Mouse (Mus musculus) heart, postnatal 0 days (tissue): ENCODE measurements around the gene Ifitm2. TPM values are rescaled to one million over a fixed set of nuclear protein-coding genes. Genes with fewer than 3 reads are reported as not detected.
A peak's percentile ranks its signal among the peaks of the same experiment; 100 is the strongest.

Experiments used
- ATAC-seq: fragments of 200-750 bp; cut with Nextera tagmentation; 2 replicates; pipeline ENCODE4 v1.8.0; 2017; ENCODE audit warnings: low read depth, moderate number of reproducible peaks, moderate library complexity; ENCODE audit not compliant: insufficient read depth
- DNase-seq: peaks from one replicate; pipeline ENCODE4 v3.0.0-alpha.2; 2016; ENCODE audit warnings: low spot score
- H3K27ac ChIP-seq: fragments of 300-500 bp; sonication (generic); 2 replicates; pipeline ENCODE4 v1.5.1; 2014; ENCODE audit warnings: low read depth, mild to moderate bottlenecking
- H3K27me3 ChIP-seq: fragments of 300-500 bp; sonication (generic); 2 replicates; pipeline ENCODE4 v1.6.1; 2014; ENCODE audit warnings: low read length, mixed read lengths; ENCODE audit not compliant: control insufficient read depth, insufficient read depth
- H3K36me3 ChIP-seq: fragments of 300-500 bp; sonication (generic); replicated peaks from 2 replicates; pipeline ENCODE4 v1.6.1; 2014; ENCODE audit warnings: low read length, mixed read lengths; ENCODE audit not compliant: control insufficient read depth, insufficient read depth
- H3K4me1 ChIP-seq: fragments of 300-500 bp; sonication (generic); 2 replicates; pipeline ENCODE4 v1.6.1; 2014; ENCODE audit warnings: antibody characterized with exemption; ENCODE audit not compliant: control insufficient read depth, insufficient read depth
- H3K4me2 ChIP-seq: fragments of 300-500 bp; sonication (generic); 2 replicates; pipeline ENCODE4 v1.6.1; 2014; ENCODE audit warnings: low read depth, mild to moderate bottlenecking, low read length, moderate library complexity
- H3K4me3 ChIP-seq: fragments of 300-500 bp; sonication (generic); 2 replicates; pipeline ENCODE4 v1.5.1; 2014; ENCODE audit warnings: low read depth, low read length
- H3K9ac ChIP-seq: fragments of 300-500 bp; sonication (generic); replicated peaks from 2 replicates; pipeline ENCODE4 v1.6.1; 2014; ENCODE audit warnings: low read depth, low read length, mixed read lengths
- H3K9me3 ChIP-seq: fragments of 300-500 bp; sonication (generic); replicated peaks from 2 replicates; pipeline ENCODE4 v1.6.1; 2016; ENCODE audit warnings: low read length; ENCODE audit not compliant: control insufficient read depth
- CTCF ChIP-seq: IDR thresholded peaks from 2 replicates; pipeline ENCODE4 v1.5.1; 2016; ENCODE audit warnings: antibody characterized with exemption, control low read depth, low read depth
- EP300 ChIP-seq: IDR thresholded peaks from 2 replicates; pipeline ENCODE4 v1.6.1; 2016; ENCODE audit warnings: antibody characterized with exemption, low read depth
- WGBS: fragments of 180-500 bp; shearing (Covaris S2); extraction: QIAGEN DNeasy Blood & Tissue Kit; methylation state at CpG from one replicate; pipeline ENCODE4 v1.1.7; 2014; 5-methylcytosine and 5-hydroxymethylcytosine counted together
- polyA plus RNA-seq: library from polyadenylated mRNA; unstranded; fragments of >200 nt; fragmentation: Nextera tagmentation; extraction: Ambion mirVana; gene quantifications from 2 replicates; pipeline ENCODE4 v1.2.1, GENCODE M21; 2015
- total RNA-seq: library from RNA; depleted of rRNA; stranded (reverse); fragments of >200 nt; gene quantifications from 2 replicates; pipeline ENCODE4 v1.2.3, GENCODE M21; 2014; ENCODE audit warnings: low replicate concordance

Gene Ifitm2
- total and polyA plus RNA-seq, 2 experiments from 2014 or later, result 172 to 516 TPM

DNA sequence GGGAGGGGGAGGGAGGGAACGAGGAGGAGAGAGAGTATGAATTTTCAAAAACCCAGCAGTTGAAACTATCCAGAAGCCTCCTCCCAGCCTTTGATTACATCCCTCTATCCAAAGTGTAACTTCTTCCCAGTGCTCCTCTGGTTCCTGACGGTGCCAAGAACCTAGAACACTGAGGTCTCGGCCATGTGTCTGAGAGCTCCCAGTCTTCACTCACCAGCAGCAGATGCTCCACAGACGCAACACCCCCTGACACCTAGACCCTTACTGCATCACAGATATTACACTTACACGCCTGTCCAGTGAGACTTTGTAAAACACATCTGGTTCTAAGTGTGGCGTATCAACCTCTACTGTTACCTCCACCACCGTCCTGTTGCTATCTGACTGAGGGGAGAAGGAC is 3.3 kb downstream of the Ifitm2 start:
- Histone ChIP-seq H3K9ac (no peak overlapping the region), H3K27ac (no peak overlapping the region), H3K4me3 (no peak overlapping the region), H3K27me3 (no peaks in the 10 kb centered on the region), H3K4me1 (peaks cover 41% of the 10 kb centered on the region), H3K9me3 (no peaks in the 10 kb centered on the region), H3K4me2 (no peak overlapping the region), H3K36me3 (peaks cover 17% of the 10 kb centered on the region; the same call in 1 of the 2 replicates)
- no peak for DNase-seq
- TF ChIP-seq EP300 (no peak), CTCF (no peak)
- no peak for ATAC-seq
- 66% methylated on average over 7 of the region's 7 CpGs for WGBS

DNA sequence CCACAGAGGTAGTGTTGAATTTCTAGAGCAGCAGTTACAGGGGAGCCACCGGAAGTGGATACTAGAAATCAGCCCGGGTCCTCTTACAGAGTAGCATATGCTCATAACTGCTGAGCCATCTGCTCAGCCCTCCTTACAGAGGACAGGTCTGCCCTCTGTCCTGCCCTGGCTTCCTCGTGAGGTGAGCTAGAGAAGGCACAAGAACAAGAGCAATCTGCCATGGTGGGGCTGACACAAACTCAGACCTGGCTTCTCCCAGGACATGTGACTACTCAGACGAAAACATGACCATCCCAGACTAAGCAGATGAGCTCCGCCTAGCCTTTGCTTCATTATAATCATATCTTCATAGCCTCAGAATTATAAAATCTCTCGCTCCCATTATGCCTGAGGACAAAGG is 4.0 kb downstream of the Ifitm2 start:
- Histone ChIP-seq H3K9ac (no peak overlapping the region), H3K9me3 (no peaks in the 10 kb centered on the region), H3K27me3 (no peaks in the 10 kb centered on the region), H3K4me2 (no peak overlapping the region), H3K4me3 (no peak overlapping the region), H3K4me1 (peaks cover 43% of the 10 kb centered on the region), H3K27ac (peak overlapping the region; percentile 60), H3K36me3 (peaks cover 17% of the 10 kb centered on the region; the same call in 1 of the 2 replicates)
- WGBS, result 66% methylated on average over 6 of the region's 6 CpGs
- no peak for ATAC-seq
- no peak for TF ChIP-seq CTCF
- no peak for TF ChIP-seq EP300
- no peak for DNase-seq

DNA sequence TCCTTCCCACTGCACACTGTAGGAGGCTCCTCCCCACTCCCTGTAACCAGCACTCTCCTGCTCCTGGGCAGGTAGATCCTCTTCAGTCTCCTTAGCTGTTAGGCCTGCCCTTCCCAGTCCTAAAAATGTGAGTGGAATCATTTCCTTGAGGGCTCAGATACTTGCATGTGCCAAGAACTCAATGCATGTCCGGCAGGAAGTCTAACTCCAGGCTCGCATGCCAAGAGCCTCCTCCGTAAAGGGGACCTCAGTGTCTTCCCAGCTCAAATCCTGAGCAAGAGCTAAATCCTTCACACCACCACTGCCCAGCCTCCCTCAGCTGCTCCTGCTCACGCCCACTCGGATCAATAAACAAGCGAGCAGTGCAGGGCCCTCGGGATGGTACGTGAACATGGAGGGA is 4.7 kb downstream of the Ifitm2 start:
- H3K27ac ChIP-seq, result peak overlapping the region; percentile 60
- 35% methylated on average over 8 of the region's 8 CpGs for WGBS
- H3K27me3 ChIP-seq, result no peaks in the 10 kb centered on the region
- H3K9ac ChIP-seq, result no peak overlapping the region
- DNase-seq (peak; percentile 31), ATAC-seq (no peak)
- no peak overlapping the region for H3K4me3 ChIP-seq
- H3K36me3 ChIP-seq, result peaks cover 19% of the 10 kb centered on the region; the same call in 1 of the 2 replicates
- TF ChIP-seq EP300 (0 out of 2 replicates have a peak, but pooled peaks have one; percentile 16), CTCF (no peak)
- peak overlapping the region; percentile 5; the same call in 1 of the 2 replicates for H3K4me2 ChIP-seq
- peaks cover 44% of the 10 kb centered on the region for H3K4me1 ChIP-seq
- no peaks in the 10 kb centered on the region for H3K9me3 ChIP-seq

DNA sequence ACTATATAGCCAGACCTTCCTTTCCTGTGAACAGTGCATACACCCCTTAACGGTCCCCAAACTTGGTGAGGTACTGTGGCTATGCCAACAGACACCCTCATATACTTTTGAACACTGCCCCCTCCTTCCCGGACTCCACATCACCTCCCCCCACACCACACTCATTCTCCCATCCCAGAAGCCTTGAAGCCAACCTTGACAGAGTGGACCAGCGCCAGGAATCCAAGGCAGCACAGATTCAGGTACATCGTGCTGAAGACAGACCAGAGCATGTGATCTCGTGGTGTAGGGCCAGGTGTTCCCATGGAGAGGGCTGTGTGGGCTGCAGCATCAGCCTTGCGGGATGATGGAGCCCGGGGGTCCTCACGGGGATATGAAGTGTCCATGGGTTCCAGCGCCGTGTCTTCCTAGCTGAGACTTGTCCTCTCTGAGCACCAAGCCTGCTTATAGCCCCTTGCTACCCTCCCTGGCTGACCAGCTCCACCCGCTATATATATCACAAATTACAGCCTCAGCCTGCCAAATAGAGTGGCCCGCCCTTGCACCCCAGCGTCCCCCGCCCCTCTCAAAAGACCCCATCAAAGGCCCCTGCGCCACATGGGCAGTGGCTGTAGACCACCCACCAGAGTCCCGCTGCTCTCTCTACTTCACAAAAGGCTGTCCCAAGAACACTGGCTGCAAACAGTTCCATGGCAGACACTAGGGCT is 5.8 kb downstream of the Ifitm2 start, which contains the start of gene Ifitm5:
TSS of gene Ifitm5 (minus strand) at position 468 of the 707 bp plus-strand sequence.
- H3K36me3 ChIP-seq, result peaks cover 28% of the 10 kb centered on the region; the same call in 1 of the 2 replicates
- TF ChIP-seq EP300, result no peak
- TF ChIP-seq CTCF, result no peak
- peak within 1 kb of the TSS; percentile 60 for H3K27ac ChIP-seq
- no peak within 1 kb of the TSS for H3K9ac ChIP-seq
- peaks cover 43% of the 10 kb centered on the region for H3K4me1 ChIP-seq
- no peaks in the 10 kb centered on the region for H3K27me3 ChIP-seq
- ATAC-seq, result no peak
- H3K4me3 ChIP-seq, result no peak within 1 kb of the TSS
- H3K9me3 ChIP-seq, result no peaks in the 10 kb centered on the region
- DNase-seq, result no peak
- peak within 1 kb of the TSS; percentile 5; the same call in 1 of the 2 replicates for H3K4me2 ChIP-seq
- WGBS, result 87% methylated on average over 16 of the region's 16 CpGs

DNA sequence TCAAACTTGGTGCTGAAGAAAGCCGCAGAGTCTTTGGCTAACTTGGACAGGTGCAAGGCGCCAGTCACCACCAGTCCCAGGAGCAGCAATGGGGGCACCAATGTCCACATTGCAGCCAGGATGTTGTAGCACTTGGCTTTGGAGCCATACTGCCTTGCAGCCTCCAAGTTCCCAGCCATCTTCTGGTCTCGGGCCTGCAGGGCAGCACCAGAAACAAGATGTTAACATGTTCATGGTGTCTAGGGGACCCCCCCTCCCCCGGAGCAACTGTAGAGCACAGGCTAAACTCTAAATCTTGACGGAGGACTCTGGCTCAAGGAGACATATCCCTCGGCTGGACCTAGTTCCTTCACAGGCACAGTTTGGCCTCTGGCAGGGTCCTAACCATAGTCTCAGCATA is 6.5 kb downstream of the Ifitm2 start:
- H3K4me3 ChIP-seq, result no peak overlapping the region
- H3K4me2 ChIP-seq, result no peak overlapping the region
- no peak for ATAC-seq
- no peak for TF ChIP-seq CTCF
- TF ChIP-seq EP300, result no peak
- no peak for DNase-seq
- H3K9ac ChIP-seq, result no peak overlapping the region
- no peaks in the 10 kb centered on the region for H3K9me3 ChIP-seq
- H3K27me3 ChIP-seq, result no peaks in the 10 kb centered on the region
- peaks cover 28% of the 10 kb centered on the region; the same call in 1 of the 2 replicates for H3K36me3 ChIP-seq
- H3K27ac ChIP-seq, result no peak overlapping the region
- WGBS, result 77% methylated on average over 6 of the region's 6 CpGs
- H3K4me1 ChIP-seq, result peaks cover 37% of the 10 kb centered on the region

DNA sequence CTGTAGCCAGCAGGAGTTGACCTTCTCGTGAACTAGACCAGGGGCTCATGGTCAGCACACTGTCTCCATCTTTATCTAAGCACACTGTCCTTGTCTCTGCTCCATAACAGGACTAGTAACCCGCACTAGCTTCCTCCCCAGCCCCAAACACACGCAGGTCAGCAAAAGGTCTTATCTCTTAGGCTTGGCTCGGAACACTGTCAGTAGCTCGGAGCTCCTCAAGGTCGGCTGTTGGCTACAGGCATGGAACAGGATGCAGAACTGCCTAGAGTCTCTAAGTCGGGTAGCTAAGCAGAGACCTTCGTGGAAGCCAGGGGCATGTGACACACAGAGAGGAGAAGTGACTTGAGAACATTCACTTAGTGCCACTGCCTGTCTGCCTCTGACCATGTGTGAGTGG is 7.6 kb downstream of the Ifitm2 start:
- no peaks in the 10 kb centered on the region for H3K9me3 ChIP-seq
- H3K27me3 ChIP-seq, result no peaks in the 10 kb centered on the region
- WGBS, result 22% methylated on average over 8 of the region's 8 CpGs
- H3K4me3 ChIP-seq, result no peak overlapping the region
- H3K4me2 ChIP-seq, result no peak overlapping the region
- H3K9ac ChIP-seq, result no peak overlapping the region
- H3K36me3 ChIP-seq, result peaks cover 28% of the 10 kb centered on the region; the same call in 1 of the 2 replicates
- ATAC-seq (0 out of 2 replicates have a peak, but pooled peaks have one; percentile 14), DNase-seq (peak; percentile 47)
- H3K4me1 ChIP-seq, result peaks cover 33% of the 10 kb centered on the region
- TF ChIP-seq CTCF (no peak), EP300 (no peak)
- H3K27ac ChIP-seq, result peak overlapping the region; percentile 68
